Mouse (Mus musculus) neural tube, embryonic 14.5 days (tissue): Measurements from ENCODE around the gene Lemd1. TPM values are rescaled to one million over a fixed set of nuclear protein-coding genes. Genes with fewer than 3 reads are reported as not detected.

ENCODE experiments used
- ATAC-seq: fragments of 200-750 bp; cut with Nextera tagmentation; 2 replicates; pipeline ENCODE4 v1.8.0; 2017; ENCODE audit warnings: low read depth, mild to moderate bottlenecking, moderate TSS enrichment, moderate library complexity
- H3K27ac ChIP-seq: fragments of 300-500 bp; sonication (generic); 2 replicates; pipeline ENCODE4 v1.5.1; 2014; ENCODE audit warnings: low read depth, mild to moderate bottlenecking, control low read depth, low read length, moderate library complexity, mixed read lengths
- H3K27me3 ChIP-seq: fragments of 300-500 bp; sonication (generic); 2 replicates; pipeline ENCODE4 v1.6.1; 2014; ENCODE audit warnings: low read length; ENCODE audit not compliant: control insufficient read depth, insufficient read depth
- H3K36me3 ChIP-seq: fragments of 300-500 bp; sonication (generic); 2 replicates; pipeline ENCODE4 v1.6.1; 2014; ENCODE audit warnings: low read length, mixed read lengths; ENCODE audit not compliant: control insufficient read depth, insufficient read depth
- H3K4me1 ChIP-seq: fragments of 300-500 bp; sonication (generic); 2 replicates; pipeline ENCODE4 v1.6.1; 2014; ENCODE audit warnings: low read length; ENCODE audit not compliant: control insufficient read depth, insufficient read depth
- H3K4me2 ChIP-seq: fragments of 300-500 bp; sonication (generic); 2 replicates; pipeline ENCODE4 v1.6.1; 2014; ENCODE audit warnings: mild to moderate bottlenecking, low read depth, low read length, control low read depth
- H3K4me3 ChIP-seq: fragments of 300-500 bp; sonication (generic); 2 replicates; pipeline ENCODE4 v1.5.1; 2014; ENCODE audit warnings: low read depth, low read length, control low read depth, mixed read lengths
- H3K9ac ChIP-seq: fragments of 300-500 bp; sonication (generic); replicated peaks from 2 replicates; pipeline ENCODE4 v1.6.1; 2014; ENCODE audit warnings: low read depth, mild to moderate bottlenecking, control low read depth, low read length, mixed read lengths
- H3K9me3 ChIP-seq: fragments of 300-500 bp; sonication (generic); 2 replicates; pipeline ENCODE4 v1.6.1; 2016; ENCODE audit warnings: low read length; ENCODE audit not compliant: control insufficient read depth
- WGBS: fragments of 180-500 bp; shearing (Covaris S2); extraction: QIAGEN DNeasy Blood & Tissue Kit; methylation state at CpG from one replicate; pipeline ENCODE4 v1.1.7; 2014; 5-methylcytosine and 5-hydroxymethylcytosine counted together
- polyA plus RNA-seq: library from polyadenylated mRNA; unstranded; fragments of >200 nt; fragmentation: Nextera tagmentation; extraction: Ambion mirVana; gene quantifications from 2 replicates; pipeline ENCODE4 v1.2.1, GENCODE M21; 2014

The Lemd1 gene
- polyA plus RNA-seq, 1 experiment from 2014 or later, result 25.3 TPM

DNA sequence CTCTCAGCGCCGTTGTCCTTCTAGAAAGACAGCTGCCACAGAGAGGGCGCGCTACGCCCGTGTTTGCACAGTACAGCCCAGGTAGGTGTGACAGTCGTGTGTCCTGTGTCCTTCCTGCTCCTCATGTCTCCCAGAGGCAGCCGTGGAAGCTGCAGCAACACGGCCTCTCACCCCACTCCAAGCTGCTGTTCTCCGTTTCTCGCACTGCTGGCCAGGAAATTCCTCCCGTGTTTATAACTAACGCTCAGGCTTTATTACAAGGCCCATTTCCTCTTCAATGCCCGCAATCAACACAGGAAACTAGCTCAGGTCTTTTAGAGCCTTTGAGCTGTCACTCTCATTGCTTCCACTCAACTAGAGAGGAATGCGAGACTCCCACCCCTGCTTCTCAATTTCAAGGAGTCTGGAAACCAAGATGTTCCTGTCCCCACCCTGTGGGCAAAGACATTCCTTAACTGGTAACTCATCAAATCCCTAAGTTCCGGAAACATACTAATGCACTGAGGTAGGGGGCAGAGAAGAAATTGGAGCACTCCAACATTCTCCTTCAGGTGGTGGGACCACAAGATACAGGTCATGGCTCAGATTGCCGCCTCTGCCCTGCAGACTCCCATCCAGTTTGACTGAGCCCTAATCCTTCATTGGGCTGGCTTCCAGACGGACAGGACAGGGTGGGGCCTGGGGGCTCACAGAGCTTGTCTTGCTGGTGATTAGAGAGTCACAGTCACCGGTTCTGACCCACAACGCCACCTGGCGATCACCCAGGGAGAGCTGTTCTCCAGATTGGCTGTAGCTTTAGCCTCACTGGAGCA lies 101.3 kb downstream of the Lemd1 start:
- Histone ChIP-seq H3K4me1 (peaks cover 15% of the 10 kb centered on the region), H3K4me2 (no peak overlapping the region), H3K36me3 (no peaks in the 10 kb centered on the region), H3K4me3 (no peak overlapping the region), H3K9ac (no peak overlapping the region), H3K27me3 (no peaks in the 10 kb centered on the region), H3K9me3 (no peaks in the 10 kb centered on the region), H3K27ac (0 out of 2 replicates have a peak overlapping the region, but pooled peaks have one; percentile 39)
- 34% methylated on average over 21 of the region's 21 CpGs for WGBS
- ATAC-seq, result no peak

DNA sequence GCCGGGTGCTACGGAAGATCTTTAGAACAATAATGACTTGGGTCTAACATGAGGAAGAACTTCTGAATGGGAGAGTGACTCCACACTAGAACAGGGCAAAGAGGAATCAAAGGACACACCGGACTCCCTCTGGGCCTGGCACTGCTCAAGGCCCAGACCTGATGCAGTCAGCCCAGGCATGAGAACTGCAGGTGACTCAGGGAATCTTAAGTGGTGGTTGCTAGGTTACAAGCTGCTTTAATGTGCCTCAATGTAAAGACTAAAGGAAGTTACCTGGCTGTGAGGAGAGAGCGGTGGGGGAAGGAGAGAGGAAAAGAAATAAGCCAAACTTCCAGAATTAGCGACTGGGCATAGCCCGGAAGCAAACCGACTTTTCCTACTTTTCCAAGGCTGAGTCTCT lies 104.3 kb downstream of the Lemd1 start:
- no peaks in the 10 kb centered on the region for H3K27me3 ChIP-seq
- no peak for ATAC-seq
- H3K36me3 ChIP-seq, result no peaks in the 10 kb centered on the region
- no peak overlapping the region for H3K4me2 ChIP-seq
- peaks cover 20% of the 10 kb centered on the region for H3K4me1 ChIP-seq
- 0 out of 2 replicates have a peak overlapping the region, but pooled peaks have one; percentile 7 for H3K9ac ChIP-seq
- H3K27ac ChIP-seq, result no peak overlapping the region
- H3K4me3 ChIP-seq, result no peak overlapping the region
- H3K9me3 ChIP-seq, result no peaks in the 10 kb centered on the region
- 74% methylated on average over 7 of the region's 7 CpGs for WGBS

DNA sequence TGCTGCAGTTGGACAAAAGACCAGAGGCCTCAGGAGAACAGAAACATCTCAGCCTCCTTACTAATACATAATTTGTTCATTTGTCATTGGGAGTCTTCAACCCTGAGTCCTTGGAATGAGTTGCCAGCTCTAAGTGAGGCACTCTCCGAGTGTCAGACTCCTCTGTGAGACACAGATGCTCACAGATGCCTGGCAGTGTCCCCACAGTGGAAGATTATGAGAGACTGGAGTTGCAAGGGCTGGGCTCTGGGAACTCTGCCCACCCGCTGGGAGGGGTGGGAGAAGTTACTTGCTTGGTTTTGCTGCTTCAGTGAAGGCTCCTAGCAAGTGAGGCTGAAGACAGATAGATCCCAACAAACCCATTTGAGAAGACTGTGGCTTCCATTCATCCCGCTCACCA lies 104.8 kb downstream of the Lemd1 start:
- no peak overlapping the region for H3K27ac ChIP-seq
- H3K27me3 ChIP-seq, result no peaks in the 10 kb centered on the region
- peaks cover 20% of the 10 kb centered on the region for H3K4me1 ChIP-seq
- H3K9me3 ChIP-seq, result no peaks in the 10 kb centered on the region
- H3K36me3 ChIP-seq, result no peaks in the 10 kb centered on the region
- no peak overlapping the region for H3K9ac ChIP-seq
- H3K4me3 ChIP-seq, result no peak overlapping the region
- WGBS, result 70% methylated on average over 3 of the region's 3 CpGs
- ATAC-seq, result no peak
- H3K4me2 ChIP-seq, result no peak overlapping the region

DNA sequence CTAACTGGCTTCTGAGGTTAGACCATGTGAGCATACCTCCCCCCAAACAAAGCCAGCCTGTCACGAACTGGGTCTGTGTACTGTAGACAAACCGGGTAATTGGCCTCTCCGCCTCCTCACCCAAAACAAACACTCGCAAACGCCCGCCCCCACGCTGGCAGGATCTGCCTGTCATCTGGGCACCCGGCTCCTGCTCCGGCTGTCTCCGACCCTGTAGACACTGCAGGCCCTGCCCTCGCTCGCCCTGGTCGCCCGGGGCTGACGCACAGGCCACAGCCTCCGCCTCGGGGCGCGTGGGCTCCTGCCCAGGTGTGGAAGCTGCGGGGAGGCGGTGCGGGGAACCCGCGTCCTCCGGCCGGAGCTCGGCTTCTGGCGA lies 107.2 kb downstream of the Lemd1 start, which contains the start of gene Klhdc8a:
Klhdc8a (plus strand) TSS at position 202 of the 376 bp plus-strand sequence.
- Histone ChIP-seq H3K27ac (peak within 1 kb of the TSS; percentile 67), H3K4me2 (peak within 1 kb of the TSS; percentile 98), H3K9ac (peak within 1 kb of the TSS; percentile 85), H3K27me3 (no peaks in the 10 kb centered on the region), H3K4me3 (peak within 1 kb of the TSS; percentile 53), H3K9me3 (no peaks in the 10 kb centered on the region), H3K4me1 (peaks cover 11% of the 10 kb centered on the region; the same call in 1 of the 2 replicates), H3K36me3 (no peaks in the 10 kb centered on the region)
- peak; percentile 67 for ATAC-seq
- WGBS, result 2% methylated on average over 28 of the region's 28 CpGs

DNA sequence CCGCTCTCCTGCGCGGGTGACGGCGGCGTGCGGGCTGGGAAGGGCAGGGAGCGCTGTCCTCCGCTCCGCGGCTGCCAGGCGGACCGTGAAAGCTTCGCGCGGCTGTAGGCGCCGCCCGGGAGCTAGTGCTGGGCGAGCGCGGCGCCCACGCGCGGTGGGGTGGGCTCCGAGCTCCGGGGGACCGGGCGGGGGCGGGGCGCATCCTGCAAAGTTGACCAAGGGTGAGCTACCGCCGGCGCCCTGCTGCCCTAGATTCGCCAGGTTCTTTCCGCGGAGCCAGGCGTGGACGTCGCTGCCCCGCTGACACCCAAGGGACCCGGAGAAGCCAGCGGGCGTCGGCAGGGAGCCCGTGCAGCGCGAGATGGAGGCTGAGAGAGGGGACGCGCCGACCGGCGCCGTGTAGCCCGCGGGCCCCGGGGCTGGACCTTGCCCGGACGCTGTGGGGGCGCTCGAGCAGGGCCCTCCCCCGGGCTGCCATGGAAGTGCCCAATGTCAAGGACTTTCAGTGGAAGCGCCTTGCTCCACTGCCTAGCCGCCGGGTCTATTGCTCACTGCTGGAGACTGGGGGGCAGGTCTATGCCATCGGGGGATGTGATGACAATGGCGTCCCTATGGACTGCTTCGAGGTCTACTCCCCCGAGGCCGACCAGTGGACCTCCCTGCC lies 107.7 kb downstream of the Lemd1 start:
- Histone ChIP-seq H3K4me3 (peak overlapping the region; percentile 53), H3K9me3 (no peaks in the 10 kb centered on the region), H3K9ac (peak overlapping the region; percentile 85), H3K4me2 (peak overlapping the region; percentile 98), H3K36me3 (no peaks in the 10 kb centered on the region), H3K27ac (peak overlapping the region; percentile 67), H3K27me3 (no peaks in the 10 kb centered on the region), H3K4me1 (peaks cover 11% of the 10 kb centered on the region; the same call in 1 of the 2 replicates)
- peak; percentile 78 for ATAC-seq
- WGBS, result 2% methylated on average over 51 of the region's 71 CpGs

DNA sequence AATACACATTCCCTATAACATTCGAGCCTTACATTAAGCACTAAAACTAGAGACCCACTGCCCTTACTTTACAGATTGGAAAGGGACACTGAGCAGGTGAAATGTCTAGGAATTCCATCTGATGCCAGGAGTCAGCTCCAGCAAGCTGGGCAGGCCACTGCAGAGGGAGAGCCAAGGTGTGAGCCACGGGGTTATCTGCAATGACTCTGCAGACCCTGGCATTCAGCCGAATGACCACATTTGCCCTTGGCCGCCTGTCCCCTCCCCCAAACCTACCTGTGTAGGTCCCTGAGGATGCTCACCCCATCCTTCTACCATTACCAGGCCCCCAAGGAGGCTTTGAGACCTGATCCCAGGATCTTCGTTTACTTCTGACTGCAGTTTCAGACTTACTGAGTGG lies 108.5 kb downstream of the Lemd1 start:
- Histone ChIP-seq H3K27ac (no peak overlapping the region), H3K9me3 (no peaks in the 10 kb centered on the region), H3K4me1 (peaks cover 11% of the 10 kb centered on the region; the same call in 1 of the 2 replicates), H3K9ac (peak overlapping the region; percentile 85; the same call in 1 of the 2 replicates), H3K36me3 (no peaks in the 10 kb centered on the region), H3K27me3 (no peaks in the 10 kb centered on the region), H3K4me3 (peak overlapping the region; percentile 53), H3K4me2 (peak overlapping the region; percentile 98)
- ATAC-seq, result no peak
- 86% methylated on average over 5 of the region's 5 CpGs for WGBS

DNA sequence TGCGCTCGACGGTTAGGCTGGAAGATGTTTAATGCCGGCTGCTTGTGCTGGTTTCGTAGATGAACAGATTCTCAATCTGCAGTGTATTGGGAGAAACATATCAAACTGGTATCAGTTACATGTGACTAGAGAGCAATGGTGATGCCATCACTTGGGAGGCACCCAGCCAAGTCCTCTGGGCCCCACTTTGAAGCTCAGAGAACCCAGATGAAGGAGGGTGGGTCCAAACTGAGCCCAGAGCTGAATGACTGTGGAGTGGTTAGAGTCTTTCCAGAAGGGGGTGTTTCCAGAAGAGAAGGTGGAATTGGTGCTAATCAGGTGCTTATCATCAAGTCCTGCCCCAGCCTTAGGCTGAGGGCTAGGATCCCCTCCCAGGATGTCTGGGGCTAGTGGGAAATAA lies 110.0 kb downstream of the Lemd1 start:
- Histone ChIP-seq H3K4me2 (0 out of 2 replicates have a peak overlapping the region, but pooled peaks have one; percentile 11), H3K36me3 (no peaks in the 10 kb centered on the region), H3K9me3 (no peaks in the 10 kb centered on the region), H3K27ac (no peak overlapping the region), H3K4me3 (no peak overlapping the region), H3K9ac (no peak overlapping the region), H3K27me3 (no peaks in the 10 kb centered on the region), H3K4me1 (peaks cover 11% of the 10 kb centered on the region; the same call in 1 of the 2 replicates)
- ATAC-seq, result no peak
- WGBS, result 52% methylated on average over 5 of the region's 5 CpGs

DNA sequence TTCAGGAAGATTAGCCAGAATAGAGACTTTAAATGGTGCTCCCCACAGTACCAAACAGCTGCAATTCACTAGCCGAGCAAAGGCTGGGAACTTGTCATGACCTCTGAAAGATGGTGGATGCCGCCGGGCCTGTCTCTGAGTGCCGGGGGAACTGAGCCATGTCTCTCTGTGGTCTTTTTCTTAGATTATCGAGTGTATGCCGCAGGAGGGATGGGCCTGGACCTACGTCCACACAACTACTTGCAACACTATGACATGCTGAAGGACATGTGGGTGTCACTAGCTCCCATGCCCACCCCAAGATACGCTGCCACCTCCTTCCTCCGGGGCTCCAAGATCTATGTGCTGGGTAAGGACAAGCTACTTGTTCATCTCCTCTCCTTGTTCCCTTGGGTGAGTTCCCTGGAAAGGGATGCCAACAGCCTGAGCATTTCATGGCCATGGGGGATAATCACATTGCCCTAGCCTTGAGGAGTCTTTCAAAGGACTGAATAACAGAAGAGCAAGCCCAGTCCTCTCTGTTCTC lies 111.2 kb downstream of the Lemd1 start:
- Histone ChIP-seq H3K4me2 (no peak overlapping the region), H3K27me3 (no peaks in the 10 kb centered on the region)

More for the DNA sequence above, 111.2 kb downstream of the Lemd1 start:
- H3K36me3 ChIP-seq, result no peaks in the 10 kb centered on the region
- H3K9ac ChIP-seq, result no peak overlapping the region
- no peak overlapping the region for H3K4me3 ChIP-seq
- ATAC-seq, result no peak
- no peaks in the 10 kb centered on the region for H3K9me3 ChIP-seq
- H3K27ac ChIP-seq, result no peak overlapping the region
- WGBS, result 86% methylated on average over 9 of the region's 9 CpGs
- H3K4me1 ChIP-seq, result peaks cover 11% of the 10 kb centered on the region; the same call in 1 of the 2 replicates
